Mouse (Mus musculus) liver, embryonic 11.5 days (tissue): Measurements from ENCODE around the gene Zkscan16. TPM values are rescaled to one million over a fixed set of nuclear protein-coding genes. Genes with fewer than 3 reads are reported as not detected.

Source experiments
- ATAC-seq: fragments of 200-750 bp; cut with Nextera tagmentation; replicated peaks from 2 replicates; pipeline ENCODE4 v1.8.0; 2017; ENCODE audit warnings: moderate number of reproducible peaks, mild to moderate bottlenecking, moderate TSS enrichment, moderate library complexity; ENCODE audit not compliant: low FRiP score
- DNase-seq: peaks from one replicate; pipeline ENCODE4 v3.0.0-alpha.2; 2017; ENCODE audit warnings: low spot score
- H3K27ac ChIP-seq: fragments of 300-500 bp; sonication (generic); 2 replicates; pipeline ENCODE4 v1.5.1; 2014; ENCODE audit warnings: mild to moderate bottlenecking, low read depth, low read length, control low read depth
- H3K27me3 ChIP-seq: fragments of 300-500 bp; sonication (generic); replicated peaks from 2 replicates; pipeline ENCODE4 v1.6.1; 2014; ENCODE audit warnings: low read length, mixed read lengths; ENCODE audit not compliant: control insufficient read depth, insufficient read depth
- H3K36me3 ChIP-seq: fragments of 300-500 bp; sonication (generic); 2 replicates; pipeline ENCODE4 v1.6.1; 2014; ENCODE audit warnings: mild to moderate bottlenecking, low read length, moderate library complexity, mixed read lengths; ENCODE audit not compliant: control insufficient read depth, insufficient read depth
- H3K4me1 ChIP-seq: fragments of 300-500 bp; sonication (generic); replicated peaks from 2 replicates; pipeline ENCODE4 v1.6.1; 2014; ENCODE audit warnings: low read length, mixed read lengths; ENCODE audit not compliant: control insufficient read depth, insufficient read depth
- H3K4me2 ChIP-seq: fragments of 300-500 bp; sonication (generic); 2 replicates; pipeline ENCODE4 v1.6.1; 2014; ENCODE audit warnings: mild to moderate bottlenecking, control low read depth, moderate library complexity
- H3K4me3 ChIP-seq: fragments of 300-500 bp; sonication (generic); 2 replicates; pipeline ENCODE4 v1.5.1; 2014; ENCODE audit warnings: low read depth, low read length, control low read depth
- H3K9ac ChIP-seq: fragments of 300-500 bp; sonication (generic); 2 replicates; pipeline ENCODE4 v1.6.1; 2014; ENCODE audit warnings: low read depth, low read length, control low read depth
- H3K9me3 ChIP-seq: fragments of 300-500 bp; sonication (generic); 2 replicates; pipeline ENCODE4 v1.6.1; 2016; ENCODE audit warnings: low read length, inconsistent platforms, mixed read lengths; ENCODE audit not compliant: control insufficient read depth
- WGBS: fragments of 180-500 bp; shearing (Covaris S2); extraction: QIAGEN DNeasy Blood & Tissue Kit; methylation state at CpG from one replicate; pipeline ENCODE4 v1.1.7; 2014; 5-methylcytosine and 5-hydroxymethylcytosine counted together
- polyA plus RNA-seq: library from polyadenylated mRNA; unstranded; fragments of >200 nt; fragmentation: Nextera tagmentation; extraction: Ambion mirVana; gene quantifications from 2 replicates; pipeline ENCODE4 v1.2.1, GENCODE M21; 2014

Zkscan16 gene
- polyA plus RNA-seq, 1 experiment from 2014 or later, result 0.29 TPM

DNA sequence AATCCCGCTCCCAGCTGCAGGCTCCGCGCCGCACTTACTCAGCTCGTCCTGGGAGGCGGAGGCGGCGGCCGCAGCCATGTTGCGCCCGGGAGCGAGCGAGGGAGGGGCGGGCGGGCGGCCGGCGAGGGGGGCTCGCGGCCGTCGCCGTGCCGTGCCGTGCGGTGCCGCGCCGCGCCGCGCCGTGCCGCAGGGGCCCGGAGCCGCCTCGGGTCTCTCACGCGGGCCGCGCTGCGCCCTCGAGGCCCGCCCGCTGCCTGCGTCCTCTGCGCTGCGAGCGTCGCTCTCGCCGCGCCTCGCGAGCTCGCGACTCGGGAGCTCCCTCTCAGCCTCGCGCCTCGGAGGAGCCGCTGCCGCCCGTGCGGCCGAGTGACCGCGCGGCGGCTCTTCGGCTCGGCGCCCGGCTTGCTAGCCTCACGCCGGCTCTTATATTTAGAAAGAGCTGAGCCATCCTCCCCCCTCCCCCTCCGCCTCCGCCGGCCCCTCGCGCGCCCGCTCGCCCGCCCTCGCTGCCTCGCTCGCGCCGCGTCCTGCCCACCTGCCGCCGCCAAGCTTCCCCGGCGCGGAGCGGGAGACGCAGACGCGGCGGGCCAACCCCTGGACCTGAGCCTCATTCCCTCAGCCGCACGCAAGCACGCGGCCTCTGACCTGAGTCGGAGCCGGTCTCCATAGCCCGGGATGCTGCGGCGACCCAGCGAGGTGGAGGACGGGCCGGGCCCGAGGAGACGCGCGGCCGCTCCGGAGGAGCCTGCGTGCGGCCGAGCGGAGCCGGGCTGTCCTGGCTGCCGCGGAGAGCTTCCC, 31.4 kb upstream of the Zkscan16 start:
- Histone ChIP-seq H3K4me1 (peaks cover 14% of the 10 kb centered on the region), H3K36me3 (no peaks in the 10 kb centered on the region), H3K9me3 (no peaks in the 10 kb centered on the region), H3K9ac (peak overlapping the region; percentile 97), H3K27ac (peak overlapping the region; percentile 96), H3K4me2 (peak overlapping the region; percentile 70), H3K4me3 (peak overlapping the region; percentile 95), H3K27me3 (no peaks in the 10 kb centered on the region)
- under 1% methylated on average over 108 of the region's 126 CpGs for WGBS
- DNase-seq (peak; percentile 83), ATAC-seq (peak; percentile 66)

DNA sequence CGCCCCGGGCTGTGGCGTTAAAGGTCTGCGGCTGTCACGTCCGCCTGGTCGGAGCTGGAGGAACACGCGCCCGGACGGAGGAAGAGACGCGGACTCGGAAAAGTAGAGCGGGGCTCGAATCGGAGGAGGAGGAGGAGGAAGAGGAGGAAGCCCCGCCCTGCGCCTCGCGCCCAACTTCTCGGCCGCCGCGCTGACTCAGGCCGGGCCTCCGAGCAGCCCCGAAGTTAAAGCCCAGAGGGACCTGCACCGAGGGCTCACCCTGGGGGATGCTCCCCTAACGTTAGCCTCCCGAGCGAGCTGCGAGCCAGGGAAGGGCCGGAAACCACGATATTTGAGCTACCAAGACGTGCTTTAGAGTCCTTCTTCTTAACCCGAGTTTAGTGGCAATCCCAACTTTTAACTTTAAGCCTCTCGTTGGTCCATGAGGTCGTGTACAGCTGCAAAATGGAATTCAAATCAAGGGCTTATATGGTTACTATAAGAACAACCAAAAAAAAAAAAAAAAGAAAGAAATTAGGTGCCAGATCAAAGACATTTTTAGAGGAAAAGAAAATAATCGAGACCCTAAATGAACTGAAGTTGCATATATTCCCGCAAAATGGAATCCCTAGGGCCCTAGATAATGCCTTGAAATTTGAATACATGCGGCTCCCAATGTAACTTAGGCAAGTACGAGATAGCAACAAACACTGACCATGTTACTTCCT, 30.6 kb upstream of the Zkscan16 start, which contains the start of gene Ecpas:
TSS of gene Ecpas (minus strand) at position 121 of the 707 bp plus-strand sequence.
- no peaks in the 10 kb centered on the region for H3K27me3 ChIP-seq
- H3K9ac ChIP-seq, result peak within 1 kb of the TSS; percentile 97
- H3K9me3 ChIP-seq, result no peaks in the 10 kb centered on the region
- H3K27ac ChIP-seq, result peak within 1 kb of the TSS; percentile 96
- peak within 1 kb of the TSS; percentile 70 for H3K4me2 ChIP-seq
- H3K36me3 ChIP-seq, result no peaks in the 10 kb centered on the region
- H3K4me1 ChIP-seq, result peaks cover 12% of the 10 kb centered on the region
- peak within 1 kb of the TSS; percentile 95 for H3K4me3 ChIP-seq
- DNase-seq (no peak), ATAC-seq (peak; percentile 82)
- WGBS, result 4% methylated on average over 43 of the region's 43 CpGs

DNA sequence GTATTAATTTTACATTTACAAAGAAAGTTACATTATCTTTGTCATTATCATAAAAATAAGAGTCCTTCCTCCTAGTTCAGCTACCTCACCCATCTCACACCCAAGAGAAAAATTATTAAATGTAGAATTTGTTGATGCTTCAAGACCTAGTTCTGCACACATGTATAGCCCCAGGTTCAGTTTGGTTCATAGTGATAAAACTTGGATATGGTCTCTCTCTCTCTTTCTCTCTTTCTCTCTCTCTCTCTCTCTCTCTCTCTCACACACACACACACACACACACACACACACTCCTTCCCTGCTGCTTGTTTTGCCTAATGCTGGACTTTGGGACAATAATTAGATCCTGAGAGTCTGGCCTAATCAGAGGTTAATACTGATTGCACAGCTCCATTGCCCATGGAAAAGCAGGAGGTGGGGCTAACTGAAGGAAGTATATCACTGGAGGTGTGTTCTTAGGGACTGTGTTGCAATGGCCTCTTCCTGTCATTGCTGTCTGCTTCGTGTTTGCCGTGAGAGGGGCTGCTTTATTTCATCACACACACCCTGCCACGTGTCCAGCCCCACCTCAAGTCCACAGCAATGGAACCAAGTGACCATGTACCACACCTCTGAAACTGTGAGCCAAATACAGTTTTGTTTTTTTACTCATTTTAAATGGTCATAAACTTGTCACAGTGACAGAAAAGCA, 29.9 kb upstream of the Zkscan16 start:
- ATAC-seq, result peak; percentile 34; the same call in 1 of the 2 replicates
- Histone ChIP-seq H3K4me2 (peak overlapping the region; percentile 70), H3K27ac (no peak overlapping the region), H3K9me3 (no peaks in the 10 kb centered on the region), H3K27me3 (no peaks in the 10 kb centered on the region), H3K9ac (no peak overlapping the region), H3K4me1 (peaks cover 10% of the 10 kb centered on the region), H3K4me3 (no peak overlapping the region), H3K36me3 (no peaks in the 10 kb centered on the region)
- no peak for DNase-seq
- 8% methylated on average over 3 of the region's 3 CpGs for WGBS

DNA sequence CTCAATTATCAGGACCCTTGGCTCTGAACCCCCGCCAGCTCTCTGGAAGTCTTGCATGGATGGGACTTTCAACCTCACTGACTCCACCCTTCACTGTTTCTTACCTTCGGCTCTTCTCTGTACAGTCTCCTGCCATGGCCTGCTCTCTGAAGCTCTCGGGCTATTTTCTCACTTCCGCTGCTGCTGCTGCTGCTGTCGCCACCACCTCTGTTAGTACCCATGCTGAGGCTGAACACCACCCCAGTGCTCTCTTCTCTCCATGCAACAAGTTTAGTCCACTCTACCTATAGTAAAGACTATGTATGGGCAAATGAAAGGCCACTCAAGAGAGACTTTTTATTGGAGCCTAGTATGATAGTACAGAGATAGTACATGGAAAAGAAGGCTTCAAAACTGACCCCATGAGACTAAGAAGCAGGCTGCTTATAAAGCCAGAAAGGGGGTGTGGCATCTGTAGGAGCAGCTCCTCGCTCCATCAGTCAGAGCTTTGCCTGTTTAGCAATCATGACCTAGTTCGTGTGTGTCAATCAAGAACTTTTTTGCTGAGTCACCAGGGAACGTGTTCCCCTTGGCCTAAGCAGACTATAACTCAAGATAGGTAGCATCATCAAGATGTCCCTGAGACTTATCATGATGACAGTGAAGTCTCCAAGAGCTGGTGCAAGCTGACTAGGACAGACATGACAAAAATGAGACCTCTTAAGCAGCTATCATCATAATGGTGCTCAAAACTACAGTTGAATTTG, 28.2 kb upstream of the Zkscan16 start:
- no peaks in the 10 kb centered on the region for H3K27me3 ChIP-seq
- no peak overlapping the region for H3K4me2 ChIP-seq
- no peak for DNase-seq
- H3K9me3 ChIP-seq, result no peaks in the 10 kb centered on the region
- ATAC-seq, result no peak
- 62% methylated on average over 8 of the region's 8 CpGs for WGBS
- no peak overlapping the region for H3K27ac ChIP-seq
- peaks cover 5% of the 10 kb centered on the region for H3K4me1 ChIP-seq
- no peak overlapping the region for H3K9ac ChIP-seq
- no peak overlapping the region for H3K4me3 ChIP-seq
- H3K36me3 ChIP-seq, result no peaks in the 10 kb centered on the region

DNA sequence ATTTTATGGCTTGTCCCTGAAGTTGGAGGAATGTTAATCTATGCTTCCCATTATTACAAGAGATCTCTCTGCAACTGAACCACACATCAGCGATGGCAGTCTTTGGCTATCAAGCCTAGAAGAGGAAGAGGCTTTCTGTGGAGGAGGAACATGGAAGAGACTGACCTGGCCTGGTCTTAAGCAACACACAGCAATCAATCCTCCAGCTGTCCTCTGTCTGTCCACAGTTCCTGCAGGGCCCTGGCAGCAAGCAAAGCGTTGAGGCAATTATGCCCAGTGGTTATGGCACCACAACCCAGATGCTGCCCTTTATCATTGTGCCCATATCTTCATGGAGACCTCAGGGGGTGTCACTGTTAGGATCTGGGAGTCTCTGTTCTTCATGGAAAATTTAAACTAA, 19.5 kb upstream of the Zkscan16 start:
- DNase-seq (no peak), ATAC-seq (no peak)
- no peaks in the 10 kb centered on the region for H3K4me1 ChIP-seq
- H3K36me3 ChIP-seq, result no peaks in the 10 kb centered on the region
- 55% methylated on average over 2 of the region's 2 CpGs for WGBS
- no peaks in the 10 kb centered on the region; the same call in 1 of the 2 replicates for H3K27me3 ChIP-seq
- H3K4me2 ChIP-seq, result no peak overlapping the region
- no peak overlapping the region for H3K27ac ChIP-seq
- H3K9me3 ChIP-seq, result no peaks in the 10 kb centered on the region; the same call in 1 of the 2 replicates
- no peak overlapping the region for H3K9ac ChIP-seq
- H3K4me3 ChIP-seq, result no peak overlapping the region

DNA sequence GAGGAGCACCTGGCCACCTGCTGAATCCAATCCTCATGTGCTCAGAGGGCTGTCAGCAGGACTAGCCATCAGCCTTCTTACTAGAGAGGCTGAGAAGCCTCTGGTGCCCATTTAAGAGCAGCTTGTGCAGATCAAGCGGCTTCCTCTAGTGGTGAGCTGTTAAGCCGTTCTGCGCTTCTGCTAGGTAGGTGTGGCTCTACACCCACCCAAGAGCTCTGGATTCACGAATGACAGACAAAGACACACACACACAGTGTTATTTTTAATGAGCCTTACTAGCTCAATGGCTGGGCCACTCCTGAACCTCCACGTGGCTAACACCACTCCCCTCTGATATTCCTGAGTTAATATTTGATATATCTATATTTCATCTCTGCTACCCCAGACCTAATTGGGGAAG, 17.8 kb upstream of the Zkscan16 start:
- Histone ChIP-seq H3K9me3 (no peaks in the 10 kb centered on the region; the same call in 1 of the 2 replicates), H3K4me3 (no peak overlapping the region), H3K9ac (no peak overlapping the region), H3K27me3 (no peaks in the 10 kb centered on the region; the same call in 1 of the 2 replicates), H3K27ac (no peak overlapping the region), H3K4me1 (no peaks in the 10 kb centered on the region), H3K4me2 (no peak overlapping the region), H3K36me3 (no peaks in the 10 kb centered on the region)
- ATAC-seq (no peak), DNase-seq (no peak)
- 25% methylated on average over 5 of the region's 5 CpGs for WGBS

DNA sequence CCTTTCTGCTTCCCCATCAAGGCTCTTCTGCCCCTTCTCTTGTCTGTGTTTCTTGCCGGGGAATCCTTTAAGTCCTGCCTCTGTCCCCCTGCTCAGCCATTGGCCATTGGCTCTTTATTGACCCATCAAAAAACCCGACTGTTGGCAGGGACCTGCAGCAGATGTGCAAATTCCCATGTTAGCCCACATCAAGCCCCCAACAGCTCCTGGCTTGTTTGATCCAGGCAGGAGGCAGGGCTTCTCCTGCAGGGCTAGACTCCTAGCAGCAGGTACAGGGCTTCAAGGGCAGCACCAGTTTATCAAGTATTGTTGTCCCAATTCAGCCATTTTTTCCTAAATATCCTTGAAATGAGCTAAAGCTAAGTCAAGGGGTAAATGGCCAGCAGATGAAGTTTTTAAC, 17.3 kb upstream of the Zkscan16 start:
- H3K27me3 ChIP-seq, result no peaks in the 10 kb centered on the region; the same call in 1 of the 2 replicates
- no peak for DNase-seq
- H3K4me3 ChIP-seq, result no peak overlapping the region
- WGBS, result 29% methylated on average over 2 of the region's 2 CpGs
- H3K36me3 ChIP-seq, result no peaks in the 10 kb centered on the region
- H3K27ac ChIP-seq, result no peak overlapping the region
- H3K9me3 ChIP-seq, result no peaks in the 10 kb centered on the region; the same call in 1 of the 2 replicates
- no peaks in the 10 kb centered on the region for H3K4me1 ChIP-seq
- H3K4me2 ChIP-seq, result no peak overlapping the region
- no peak overlapping the region for H3K9ac ChIP-seq
- ATAC-seq, result no peak

DNA sequence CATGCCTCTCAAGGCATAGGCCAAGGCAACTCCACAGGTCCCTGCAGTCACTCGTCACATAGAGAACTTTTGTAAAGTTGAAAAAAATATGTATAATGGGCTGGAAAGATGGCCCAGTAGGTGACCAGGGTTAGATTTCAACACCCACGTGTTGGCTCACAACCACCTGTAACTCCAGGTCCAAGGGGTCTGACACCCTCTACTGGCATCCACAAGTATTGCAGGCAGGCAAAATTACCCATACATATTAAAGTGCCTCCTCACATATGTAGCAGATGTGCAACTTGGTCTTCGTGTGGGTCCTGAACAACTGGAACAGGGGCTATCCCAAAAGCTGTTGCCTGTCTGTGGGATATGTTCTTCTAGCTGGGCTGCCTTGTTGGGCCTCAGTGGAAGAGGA, 15.8 kb upstream of the Zkscan16 start:
- H3K9me3 ChIP-seq, result no peaks in the 10 kb centered on the region; the same call in 1 of the 2 replicates
- ATAC-seq (no peak), DNase-seq (no peak)
- no peak overlapping the region for H3K9ac ChIP-seq
- H3K36me3 ChIP-seq, result no peaks in the 10 kb centered on the region
- H3K4me3 ChIP-seq, result no peak overlapping the region
- WGBS, result 62% methylated on average over 3 of the region's 3 CpGs
- H3K4me2 ChIP-seq, result no peak overlapping the region
- H3K4me1 ChIP-seq, result no peaks in the 10 kb centered on the region
- H3K27me3 ChIP-seq, result no peaks in the 10 kb centered on the region; the same call in 1 of the 2 replicates
- no peak overlapping the region for H3K27ac ChIP-seq
